Mouse (Mus musculus): ENCODE data around the gene Pfn1. TPM values are rescaled to one million over a fixed set of nuclear protein-coding genes. Genes with fewer than 3 reads are reported as not detected.

The Pfn1 gene
- polyA plus RNA-seq, 1 experiment from 2014 or later, result 1,326 TPM

GRCm38 (mm10) chr11:70621972-70622814, 32.3 kb downstream of the Pfn1 start:
- no peak overlapping the region for H3K27ac ChIP-seq (ENCODE audit: low read depth, low read length)
- H3K4me3 ChIP-seq (ENCODE audit: low read depth, low read length), result no peak overlapping the region
- H3K4me1 ChIP-seq (ENCODE audit: control insufficient read depth, insufficient read depth, low read length), result no peaks in the 10 kb centered on the region
- no peak overlapping the region for H3K4me2 ChIP-seq
- no peaks in the 10 kb centered on the region for H3K27me3 ChIP-seq (ENCODE audit: control insufficient read depth, insufficient read depth, low read length)
- ATAC-seq (ENCODE audit: low FRiP score) (no peak), DNase-seq (ENCODE audit: low spot score, missing footprints) (no peak)
- no peak overlapping the region for H3K9ac ChIP-seq (ENCODE audit: low read length)
- H3K36me3 ChIP-seq (ENCODE audit: control insufficient read depth, insufficient read depth, low read length), result no peaks in the 10 kb centered on the region
- H3K9me3 ChIP-seq (ENCODE audit: control insufficient read depth, low read length), result no peaks in the 10 kb centered on the region
- 43% methylated on average over 7 of the region's 7 CpGs for WGBS

DNA sequence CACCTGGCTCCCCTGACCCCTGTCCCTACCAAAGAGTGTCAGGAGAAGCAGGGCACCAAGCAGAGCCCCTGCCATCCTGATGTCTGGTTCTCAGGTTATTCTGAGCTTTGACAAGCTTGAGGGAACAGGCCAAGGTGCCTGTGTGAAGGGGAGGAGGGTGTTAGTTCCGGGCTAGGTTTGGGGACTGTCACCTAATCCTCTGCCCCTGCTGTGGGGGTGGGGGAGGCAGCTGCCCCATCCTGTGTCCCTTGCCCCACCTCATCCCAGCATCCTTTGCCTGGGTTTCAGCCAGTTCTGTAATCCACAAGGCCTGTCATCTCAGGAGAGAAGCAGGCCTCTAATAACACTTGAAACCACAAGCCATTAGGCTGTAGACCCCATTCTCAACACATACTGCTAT, 35.3 kb downstream of the Pfn1 start, which contains the start of gene Chrne:
Chrne (minus strand) TSS at position 116 of the 400 bp plus-strand sequence.
- ATAC-seq (ENCODE audit: low FRiP score) (no peak), DNase-seq (ENCODE audit: low spot score, missing footprints) (no peak)
- Histone ChIP-seq H3K4me2 (no peak within 1 kb of the TSS), H3K4me1 (ENCODE audit: control insufficient read depth, insufficient read depth, low read length) (peaks cover 9% of the 10 kb centered on the region; the same call in 1 of the 2 replicates), H3K4me3 (ENCODE audit: low read depth, low read length) (no peak within 1 kb of the TSS), H3K9ac (ENCODE audit: low read length) (no peak within 1 kb of the TSS), H3K9me3 (ENCODE audit: control insufficient read depth, low read length) (no peaks in the 10 kb centered on the region), H3K27ac (ENCODE audit: low read depth, low read length) (no peak within 1 kb of the TSS), H3K27me3 (ENCODE audit: control insufficient read depth, insufficient read depth, low read length) (peaks cover 3% of the 10 kb centered on the region), H3K36me3 (ENCODE audit: control insufficient read depth, insufficient read depth, low read length) (no peaks in the 10 kb centered on the region)
- 36% methylated on average over 1 of the region's 1 CpGs for WGBS

DNA sequence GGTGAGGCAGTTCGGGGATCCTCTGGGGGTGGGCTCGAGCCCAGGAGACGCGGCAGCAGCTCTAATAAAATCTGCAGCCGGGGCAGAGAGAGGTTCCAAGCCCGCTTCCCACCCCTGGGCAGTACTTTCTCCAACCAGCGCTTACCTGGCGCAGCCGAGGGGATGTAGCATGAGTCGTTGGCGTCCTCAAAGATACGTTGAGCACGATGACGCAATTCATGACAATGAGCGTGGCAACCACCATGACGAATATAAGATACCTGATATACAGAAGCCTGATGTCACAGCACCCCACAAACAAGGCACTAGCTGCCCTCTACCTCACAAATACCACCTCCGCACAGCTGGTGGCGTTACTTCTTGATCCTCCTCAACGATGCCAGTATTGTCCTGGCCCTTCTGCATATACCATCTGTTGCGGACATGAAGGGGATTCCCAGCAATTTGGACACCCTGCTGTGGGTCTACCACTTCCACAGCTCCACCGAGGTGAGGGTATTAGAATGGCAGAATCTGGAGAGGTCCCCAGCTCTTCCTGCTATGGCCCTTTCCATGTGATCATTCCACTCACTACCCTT, 38.8 kb downstream of the Pfn1 start, which contains the start of gene 4930544D05Rik:
4930544D05Rik (plus strand) TSS at position 333 of the 578 bp plus-strand sequence.
- 12% methylated on average over 21 of the region's 21 CpGs for WGBS
- peak within 1 kb of the TSS; percentile 28 for H3K4me3 ChIP-seq (ENCODE audit: low read depth, low read length)
- H3K36me3 ChIP-seq (ENCODE audit: control insufficient read depth, insufficient read depth, low read length), result no peaks in the 10 kb centered on the region
- no peak for ATAC-seq (ENCODE audit: low FRiP score)
- H3K4me1 ChIP-seq (ENCODE audit: control insufficient read depth, insufficient read depth, low read length), result peaks cover 9% of the 10 kb centered on the region; the same call in 1 of the 2 replicates
- H3K27me3 ChIP-seq (ENCODE audit: control insufficient read depth, insufficient read depth, low read length), result peaks cover 3% of the 10 kb centered on the region
- H3K4me2 ChIP-seq, result peak within 1 kb of the TSS; percentile 58
- DNase-seq (ENCODE audit: low spot score, missing footprints), result no peak
- H3K27ac ChIP-seq (ENCODE audit: low read depth, low read length), result no peak within 1 kb of the TSS
- H3K9me3 ChIP-seq (ENCODE audit: control insufficient read depth, low read length), result no peaks in the 10 kb centered on the region
- H3K9ac ChIP-seq (ENCODE audit: low read length), result peak within 1 kb of the TSS; percentile 48; the same call in 1 of the 2 replicates

GRCm38 (mm10) chr11:70615074-70615473, 39.4 kb downstream of the Pfn1 start:
- H3K36me3 ChIP-seq (ENCODE audit: control insufficient read depth, insufficient read depth, low read length), result 0 out of 2 replicates have a peak, but pooled peaks cover 2% of the 10 kb centered on the region
- DNase-seq (ENCODE audit: low spot score, missing footprints), result peak; percentile 90
- H3K27ac ChIP-seq (ENCODE audit: low read depth, low read length), result no peak overlapping the region
- H3K4me3 ChIP-seq (ENCODE audit: low read depth, low read length), result peak overlapping the region; percentile 28
- peaks cover 9% of the 10 kb centered on the region; the same call in 1 of the 2 replicates for H3K4me1 ChIP-seq (ENCODE audit: control insufficient read depth, insufficient read depth, low read length)
- WGBS, result 1% methylated on average over 17 of the region's 17 CpGs
- H3K4me2 ChIP-seq, result peak overlapping the region; percentile 58
- peak overlapping the region; percentile 48; the same call in 1 of the 2 replicates for H3K9ac ChIP-seq (ENCODE audit: low read length)
- no peaks in the 10 kb centered on the region for H3K9me3 ChIP-seq (ENCODE audit: control insufficient read depth, low read length)
- ATAC-seq (ENCODE audit: low FRiP score), result peak; percentile 59; the same call in 1 of the 2 replicates
- H3K27me3 ChIP-seq (ENCODE audit: control insufficient read depth, insufficient read depth, low read length), result peaks cover 3% of the 10 kb centered on the region

GRCm38 (mm10) chr11:70612505-70612904, 41.9 kb downstream of the Pfn1 start:
- H3K9me3 ChIP-seq (ENCODE audit: control insufficient read depth, low read length), result no peaks in the 10 kb centered on the region
- DNase-seq (ENCODE audit: low spot score, missing footprints) (no peak), ATAC-seq (ENCODE audit: low FRiP score) (no peak)
- H3K4me3 ChIP-seq (ENCODE audit: low read depth, low read length), result no peak overlapping the region
- peaks cover 3% of the 10 kb centered on the region for H3K27me3 ChIP-seq (ENCODE audit: control insufficient read depth, insufficient read depth, low read length)
- peaks cover 14% of the 10 kb centered on the region for H3K36me3 ChIP-seq (ENCODE audit: control insufficient read depth, insufficient read depth, low read length)
- no peak overlapping the region for H3K27ac ChIP-seq (ENCODE audit: low read depth, low read length)
- 78% methylated on average over 7 of the region's 7 CpGs for WGBS
- peaks cover 9% of the 10 kb centered on the region; the same call in 1 of the 2 replicates for H3K4me1 ChIP-seq (ENCODE audit: control insufficient read depth, insufficient read depth, low read length)
- H3K4me2 ChIP-seq, result no peak overlapping the region
- no peak overlapping the region for H3K9ac ChIP-seq (ENCODE audit: low read length)

GRCm38 (mm10) chr11:70610752-70611151, 43.7 kb downstream of the Pfn1 start:
- peaks cover 3% of the 10 kb centered on the region; the same call in 1 of the 2 replicates for H3K27me3 ChIP-seq (ENCODE audit: control insufficient read depth, insufficient read depth, low read length)
- H3K9ac ChIP-seq (ENCODE audit: low read length), result no peak overlapping the region
- H3K36me3 ChIP-seq (ENCODE audit: control insufficient read depth, insufficient read depth, low read length), result peaks cover 14% of the 10 kb centered on the region
- H3K9me3 ChIP-seq (ENCODE audit: control insufficient read depth, low read length), result no peaks in the 10 kb centered on the region
- DNase-seq (ENCODE audit: low spot score, missing footprints) (no peak), ATAC-seq (ENCODE audit: low FRiP score) (no peak)
- H3K27ac ChIP-seq (ENCODE audit: low read depth, low read length), result no peak overlapping the region
- WGBS, result 89% methylated on average over 4 of the region's 4 CpGs
- H3K4me2 ChIP-seq, result no peak overlapping the region
- peaks cover 9% of the 10 kb centered on the region; the same call in 1 of the 2 replicates for H3K4me1 ChIP-seq (ENCODE audit: control insufficient read depth, insufficient read depth, low read length)
- no peak overlapping the region for H3K4me3 ChIP-seq (ENCODE audit: low read depth, low read length)

- H3K4me1 ChIP-seq (ENCODE audit: control insufficient read depth, insufficient read depth, low read length), result no peaks in the 10 kb centered on the region
- ATAC-seq (ENCODE audit: low FRiP score), result no peak
- H3K27ac ChIP-seq (ENCODE audit: low read depth, low read length), result no peak overlapping the region
- no peak overlapping the region for H3K9ac ChIP-seq (ENCODE audit: low read length)
- peaks cover 17% of the 10 kb centered on the region for H3K36me3 ChIP-seq (ENCODE audit: control insufficient read depth, insufficient read depth, low read length)
- no peaks in the 10 kb centered on the region for H3K27me3 ChIP-seq (ENCODE audit: control insufficient read depth, insufficient read depth, low read length)
- H3K9me3 ChIP-seq (ENCODE audit: control insufficient read depth, low read length), result no peaks in the 10 kb centered on the region
- H3K4me2 ChIP-seq, result no peak overlapping the region
- no peak overlapping the region for H3K4me3 ChIP-seq (ENCODE audit: low read depth, low read length)
- 86% methylated on average over 26 of the region's 26 CpGs for WGBS
- DNase-seq (ENCODE audit: low spot score, missing footprints), result peak; percentile 70
These were observed 45.9 kb downstream of the Pfn1 start for GRCm38 (mm10) chr11:70608381-70609066.

DNA sequence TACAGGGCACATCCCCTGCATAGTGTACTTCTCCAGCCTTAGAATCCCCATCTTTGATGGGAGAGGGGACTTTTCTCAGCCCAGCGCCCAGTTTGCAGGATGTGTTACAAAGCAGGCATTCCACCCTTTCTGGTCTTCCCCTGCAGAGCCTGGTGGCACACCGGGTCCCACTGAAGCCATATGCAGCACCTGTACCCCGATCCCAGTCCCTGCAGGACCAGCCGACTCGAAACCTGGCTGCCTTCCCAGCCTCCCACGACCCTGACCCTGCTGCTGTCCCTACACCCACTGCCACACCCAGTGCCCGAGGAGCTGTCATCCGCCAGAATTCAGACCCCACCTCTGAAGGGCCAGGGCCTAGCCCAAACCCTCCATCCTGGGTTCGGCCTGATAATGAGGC, 46.8 kb downstream of the Pfn1 start:
- H3K36me3 ChIP-seq (ENCODE audit: control insufficient read depth, insufficient read depth, low read length), result peaks cover 17% of the 10 kb centered on the region
- H3K9ac ChIP-seq (ENCODE audit: low read length), result no peak overlapping the region
- no peaks in the 10 kb centered on the region for H3K9me3 ChIP-seq (ENCODE audit: control insufficient read depth, low read length)
- no peaks in the 10 kb centered on the region for H3K27me3 ChIP-seq (ENCODE audit: control insufficient read depth, insufficient read depth, low read length)
- no peak overlapping the region for H3K4me2 ChIP-seq
- H3K4me3 ChIP-seq (ENCODE audit: low read depth, low read length), result no peak overlapping the region
- WGBS, result 93% methylated on average over 9 of the region's 9 CpGs
- H3K27ac ChIP-seq (ENCODE audit: low read depth, low read length), result no peak overlapping the region
- ATAC-seq (ENCODE audit: low FRiP score) (no peak), DNase-seq (ENCODE audit: low spot score, missing footprints) (no peak)
- H3K4me1 ChIP-seq (ENCODE audit: control insufficient read depth, insufficient read depth, low read length), result no peaks in the 10 kb centered on the region
